In genomic region chr7:44474419-44474818, GRCm38 (mm10) we compare ENCODE assay signal across 8 mouse cellular contexts. TPM values are rescaled to one million over a fixed set of nuclear protein-coding genes. Genes with fewer than 3 reads are reported as not detected.
DNase-seq lines count a peak whose midpoint lies in the region; ATAC-seq lines count a peak whose summit lies in the region.

No protein-coding gene starts in this region.

- H3K36me3 ChIP-seq in intestine, embryonic 15.5 days = no peaks in the 10 kb centered on the region
- no peaks in the 10 kb centered on the region for H3K36me3 ChIP-seq in midbrain, embryonic 14.5 days (ENCODE audit: control insufficient read depth, insufficient read depth, low read length)

- no peak overlapping the region for H3K4me3 ChIP-seq in intestine, embryonic 15.5 days (replicated peaks)
- no peak overlapping the region for H3K4me3 ChIP-seq in midbrain, embryonic 14.5 days (replicated peaks; ENCODE audit: low read depth, low read length)

- H3K9me3 ChIP-seq in intestine, embryonic 15.5 days = no peaks in the 10 kb centered on the region
- H3K9me3 ChIP-seq in midbrain, embryonic 14.5 days (ENCODE audit: control insufficient read depth, low read length) = no peaks in the 10 kb centered on the region

- ATAC-seq in intestine, embryonic 15.5 days = peak; percentile 66
- peak; percentile 66 for ATAC-seq in midbrain, embryonic 14.5 days (ENCODE audit: low FRiP score, low TSS enrichment)

- H3K9ac ChIP-seq in intestine, embryonic 15.5 days = no peak overlapping the region
- H3K9ac ChIP-seq in midbrain, embryonic 14.5 days (replicated peaks; ENCODE audit: low read length) = no peak overlapping the region; the same call in 1 of the 2 replicates

- no peak overlapping the region for H3K4me2 ChIP-seq in intestine, embryonic 15.5 days (replicated peaks)
- no peak overlapping the region for H3K4me2 ChIP-seq in midbrain, embryonic 14.5 days (ENCODE audit: low read length)

- 0 out of 2 replicates have a peak overlapping the region, but pooled peaks have one; percentile 18 for H3K27ac ChIP-seq in intestine, embryonic 15.5 days
- H3K27ac ChIP-seq in midbrain, embryonic 14.5 days (replicated peaks; ENCODE audit: low read depth, low read length) = peak overlapping the region; percentile 60

- DNase-seq in Muller cell, postnatal 12 days (ENCODE audit: inconsistent ontology term) = peak; percentile 90
- DNase-seq in embryo, embryonic 11 days = peak; percentile 60
- DNase-seq in heart, adult 18-20 months = peak; percentile 80 to 85
- peak; percentile 69 for DNase-seq in midbrain, embryonic 14.5 days
- no peak for DNase-seq in adrenal gland, postnatal 36 days
- DNase-seq in adrenal gland, adult 8-10 months = no peak
- no peak for DNase-seq in kidney, adult 8-10 months

- 30% methylated on average over 4 of the region's 4 CpGs for WGBS in intestine, embryonic 15.5 days
- 14% methylated on average over 4 of the region's 4 CpGs for WGBS in midbrain, embryonic 14.5 days

- H3K27me3 ChIP-seq in intestine, embryonic 15.5 days (replicated peaks) = peaks cover 14% of the 10 kb centered on the region
- H3K27me3 ChIP-seq in midbrain, embryonic 14.5 days (ENCODE audit: control insufficient read depth, insufficient read depth, low read length) = peaks cover 15% of the 10 kb centered on the region; the same call in 1 of the 2 replicates

- H3K4me1 ChIP-seq in intestine, embryonic 15.5 days (replicated peaks) = peaks cover 18% of the 10 kb centered on the region
- H3K4me1 ChIP-seq in midbrain, embryonic 14.5 days (ENCODE audit: control insufficient read depth, insufficient read depth, low read length) = peaks cover 21% of the 10 kb centered on the region

RNA-seq across cellular contexts. Expression of gene Josd2, which starts 6.6 kb away (rescaled TPM):
- 100 to 1,000 TPM in 1 of 2 experiments, 10 to 100 TPM in 1; 98.6 to 108 TPM for total RNA-seq in heart, adult 18-20 months (2021)
- 76.0 and 87.3 TPM in 2 replicates for polyA plus RNA-seq in intestine, embryonic 15.5 days (2015; fragmentation: Nextera tagmentation; extraction: Ambion mirVana)
- polyA plus RNA-seq in midbrain, embryonic 14.5 days (2014; fragmentation: Nextera tagmentation; extraction: Ambion mirVana) = 27.9 and 32.5 TPM in 2 replicates
- total RNA-seq in adrenal gland, postnatal 36 days (2021) = 10 to 100 TPM; 53.9 to 61.0 TPM
- total RNA-seq in adrenal gland, adult 8-10 months (2022) = 10 to 100 TPM; 43.7 to 56.5 (median 46.9) TPM

RNA-seq across cellular contexts. Expression of gene Aspdh, which starts 9.2 kb away (rescaled TPM):
- total RNA-seq in heart, adult 18-20 months (2021) = 1 to 10 TPM in 1 of 2 experiments, under 1 TPM in 1; 0.41 to 1.4 TPM
- polyA plus RNA-seq in intestine, embryonic 15.5 days (2015; fragmentation: Nextera tagmentation; extraction: Ambion mirVana) = 0.70 and 1.2 TPM in 2 replicates
- polyA plus RNA-seq in midbrain, embryonic 14.5 days (2014; fragmentation: Nextera tagmentation; extraction: Ambion mirVana) = 8.6 and 8.9 TPM in 2 replicates
- total RNA-seq in adrenal gland, postnatal 36 days (2021) = under 1 TPM in 1 of 2 experiments, not detected in 1; 0.63 TPM
- total RNA-seq in adrenal gland, adult 8-10 months (2022) = 1 to 10 TPM in 3 of 4 experiments, under 1 TPM in 1; 0.73 to 2.0 (median 1.4) TPM

RNA-seq across cellular contexts. Expression of gene Emc10, which starts 21.9 kb away (rescaled TPM):
- total RNA-seq in heart, adult 18-20 months (2021) = 10 to 100 TPM; 79.6 to 85.6 TPM
- polyA plus RNA-seq in intestine, embryonic 15.5 days (2015; fragmentation: Nextera tagmentation; extraction: Ambion mirVana) = 97.0 and 102 TPM in 2 replicates
- polyA plus RNA-seq in midbrain, embryonic 14.5 days (2014; fragmentation: Nextera tagmentation; extraction: Ambion mirVana) = 152 and 163 TPM in 2 replicates
- 10 to 100 TPM; 91.2 to 99.2 TPM for total RNA-seq in adrenal gland, postnatal 36 days (2021)
- 100 to 1,000 TPM in 3 of 4 experiments, 10 to 100 TPM in 1; 99.0 to 119 (median 110) TPM for total RNA-seq in adrenal gland, adult 8-10 months (2022)

RNA-seq across cellular contexts. Expression of gene Fam71e1, which starts 22.0 kb away (rescaled TPM):
- 1 to 10 TPM; 1.6 to 4.3 TPM for total RNA-seq in heart, adult 18-20 months (2021)
- 6.5 and 9.2 TPM in 2 replicates for polyA plus RNA-seq in intestine, embryonic 15.5 days (2015; fragmentation: Nextera tagmentation; extraction: Ambion mirVana)
- polyA plus RNA-seq in midbrain, embryonic 14.5 days (2014; fragmentation: Nextera tagmentation; extraction: Ambion mirVana) = 26.8 and 28.6 TPM in 2 replicates
- 1 to 10 TPM; 8.5 to 9.5 TPM for total RNA-seq in adrenal gland, postnatal 36 days (2021)
- total RNA-seq in adrenal gland, adult 8-10 months (2022) = 10 to 100 TPM in 3 of 4 experiments, 1 to 10 TPM in 1; 10.0 to 15.5 (median 13.0) TPM

RNA-seq across cellular contexts. Expression of gene Lrrc4b, which starts 45.6 kb away (rescaled TPM):
- total RNA-seq in heart, adult 18-20 months (2021) = 10 to 100 TPM; 31.2 to 66.0 TPM
- polyA plus RNA-seq in intestine, embryonic 15.5 days (2015; fragmentation: Nextera tagmentation; extraction: Ambion mirVana) = 0.82 and 0.86 TPM in 2 replicates
- 28.4 and 39.0 TPM in 2 replicates for polyA plus RNA-seq in midbrain, embryonic 14.5 days (2014; fragmentation: Nextera tagmentation; extraction: Ambion mirVana)
- total RNA-seq in adrenal gland, postnatal 36 days (2021) = 1 to 10 TPM; 3.9 to 4.9 TPM
- total RNA-seq in adrenal gland, adult 8-10 months (2022) = 10 to 100 TPM in 2 of 4 experiments, 1 to 10 TPM in 2; 6.4 to 15.4 (median 9.8) TPM

Comparison
In these comparisons a context has a peak if more than half of its experiments do, and no peak if none do; other contexts are left out.
1. DNase-seq: peak in Muller cell, postnatal 12 days (single experiment), embryo, embryonic 11 days (single experiment), heart, adult 18-20 months (2 of 2) and midbrain, embryonic 14.5 days (single experiment); none in adrenal gland, postnatal 36 days (0 of 2), adrenal gland, adult 8-10 months (single experiment) and kidney, adult 8-10 months (0 of 2).